Mouse (Mus musculus): ENCODE data around the gene Larp4.

The Larp4 gene

DNA sequence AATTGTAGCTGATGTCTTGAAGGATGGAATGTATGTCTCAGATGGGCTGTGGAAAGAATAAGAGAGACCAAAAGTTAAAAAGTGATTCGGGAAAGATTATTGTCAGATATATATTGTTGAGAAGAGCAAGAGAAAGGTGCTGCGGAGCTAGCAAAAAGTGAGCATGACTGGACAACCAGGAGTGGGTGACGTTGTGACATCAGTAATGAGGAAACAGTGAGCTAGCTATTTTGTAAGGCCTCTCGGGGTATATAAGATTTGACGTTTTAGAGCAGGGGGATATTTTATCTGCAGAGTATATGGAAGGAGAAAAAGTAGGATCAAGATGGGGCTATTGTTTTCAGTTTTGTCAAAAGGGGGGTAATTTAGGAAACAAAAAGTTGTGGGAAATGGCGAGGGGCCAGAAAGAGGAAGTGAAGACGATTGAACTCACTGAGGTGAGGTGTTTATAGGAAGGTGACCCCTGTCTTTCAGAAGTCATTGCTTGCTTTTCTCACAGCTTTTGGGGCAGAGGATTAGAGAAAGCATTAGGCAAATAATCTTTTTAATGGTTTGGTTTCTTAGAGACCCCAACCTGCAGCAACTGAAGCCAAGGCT is 34.9 kb downstream of the Larp4 start:
- DNase-seq (ENCODE audit: low spot score in 2 of 2), result no peak

DNA sequence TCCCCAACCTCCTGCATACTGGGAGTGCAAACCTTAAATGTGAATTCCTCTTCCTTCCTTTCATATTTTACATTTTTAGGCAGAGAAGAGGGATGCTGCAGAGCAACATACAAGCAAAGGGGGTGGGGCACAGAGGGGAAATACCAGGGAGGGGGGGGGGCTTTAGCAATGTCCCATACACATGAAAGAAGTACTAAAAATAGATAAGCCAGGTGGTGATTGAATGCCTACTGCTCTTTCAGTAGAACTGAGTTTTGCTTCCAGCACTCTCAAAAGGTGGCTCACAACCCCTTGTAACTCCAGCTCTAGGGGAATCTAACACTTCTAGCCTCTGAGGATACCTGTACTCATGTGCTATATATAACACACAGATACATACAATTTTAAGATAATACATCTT is 36.3 kb downstream of the Larp4 start:
- no peak for DNase-seq (ENCODE audit: low spot score in 2 of 2)

DNA sequence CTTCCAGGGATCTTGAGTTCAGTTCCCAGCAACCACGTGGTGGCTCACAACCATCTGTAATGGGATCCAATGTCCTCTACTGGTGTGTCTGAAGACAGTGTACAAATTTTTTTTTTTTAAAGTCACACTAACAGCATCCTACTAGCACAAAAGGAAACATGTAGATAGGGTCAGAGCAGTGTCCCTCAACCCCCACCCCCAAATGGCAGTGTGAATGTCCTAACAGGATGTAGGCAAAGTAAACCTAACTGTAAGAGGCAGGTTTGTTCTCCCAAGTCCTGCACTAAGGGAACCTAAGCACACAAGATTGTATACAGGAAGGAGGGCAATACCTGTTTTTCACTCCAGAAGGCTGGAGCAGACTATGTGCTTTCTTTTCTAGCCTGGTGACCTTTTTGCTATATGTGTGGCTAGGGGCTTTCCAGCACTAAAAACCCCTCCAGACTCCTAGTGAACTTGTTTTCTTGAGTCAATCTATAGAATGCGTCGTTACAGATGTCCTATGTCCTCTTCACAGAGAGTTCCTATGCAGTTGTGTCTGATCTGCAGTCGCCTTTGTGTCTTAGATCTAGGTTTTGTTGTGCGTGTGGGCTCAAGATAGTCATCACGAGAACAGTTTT is 48.5 kb downstream of the Larp4 start:
- DNase-seq (ENCODE audit: low spot score in 2 of 2), result no peak

DNA sequence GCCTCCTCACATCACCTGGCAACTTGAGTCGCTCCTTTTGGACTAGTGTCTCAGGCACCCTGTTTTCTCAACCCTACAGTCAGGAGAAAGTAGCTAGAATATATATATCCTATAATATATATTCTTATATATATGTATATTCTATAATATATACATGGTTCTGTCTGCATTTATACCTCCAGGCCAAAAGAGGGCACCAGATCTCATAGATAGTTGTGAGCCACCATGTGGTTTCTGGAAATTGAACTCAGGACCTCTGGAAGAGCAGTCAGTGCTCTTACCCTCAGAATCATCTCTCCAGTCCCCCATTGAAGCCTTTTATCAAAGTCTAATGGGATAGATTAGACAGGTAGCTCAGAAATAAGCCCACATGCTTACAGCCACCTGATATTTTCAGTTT is 51.3 kb downstream of the Larp4 start:
- no peak for DNase-seq (ENCODE audit: low spot score in 2 of 2)

DNA sequence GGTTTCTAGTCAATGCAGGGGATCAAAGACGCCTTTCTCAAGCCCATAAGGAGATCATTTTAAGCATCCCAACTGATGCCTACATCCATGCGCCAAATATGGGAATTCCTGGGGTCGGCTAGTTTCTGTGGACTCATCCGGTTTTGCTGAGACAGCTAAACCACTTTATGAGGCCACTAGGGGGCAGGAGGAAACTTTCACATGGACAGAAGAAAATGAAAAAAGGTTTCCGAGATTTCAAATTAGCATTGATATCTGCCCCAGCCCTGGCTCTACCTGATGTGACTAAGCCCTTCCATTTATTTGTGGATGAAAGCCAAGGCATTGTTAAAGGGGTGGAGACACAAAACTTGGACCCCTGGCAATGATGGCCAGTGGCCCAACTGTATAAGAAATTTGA is 53.1 kb downstream of the Larp4 start:
- DNase-seq (ENCODE audit: low spot score in 2 of 2), result peak; percentile 66 to 72

DNA sequence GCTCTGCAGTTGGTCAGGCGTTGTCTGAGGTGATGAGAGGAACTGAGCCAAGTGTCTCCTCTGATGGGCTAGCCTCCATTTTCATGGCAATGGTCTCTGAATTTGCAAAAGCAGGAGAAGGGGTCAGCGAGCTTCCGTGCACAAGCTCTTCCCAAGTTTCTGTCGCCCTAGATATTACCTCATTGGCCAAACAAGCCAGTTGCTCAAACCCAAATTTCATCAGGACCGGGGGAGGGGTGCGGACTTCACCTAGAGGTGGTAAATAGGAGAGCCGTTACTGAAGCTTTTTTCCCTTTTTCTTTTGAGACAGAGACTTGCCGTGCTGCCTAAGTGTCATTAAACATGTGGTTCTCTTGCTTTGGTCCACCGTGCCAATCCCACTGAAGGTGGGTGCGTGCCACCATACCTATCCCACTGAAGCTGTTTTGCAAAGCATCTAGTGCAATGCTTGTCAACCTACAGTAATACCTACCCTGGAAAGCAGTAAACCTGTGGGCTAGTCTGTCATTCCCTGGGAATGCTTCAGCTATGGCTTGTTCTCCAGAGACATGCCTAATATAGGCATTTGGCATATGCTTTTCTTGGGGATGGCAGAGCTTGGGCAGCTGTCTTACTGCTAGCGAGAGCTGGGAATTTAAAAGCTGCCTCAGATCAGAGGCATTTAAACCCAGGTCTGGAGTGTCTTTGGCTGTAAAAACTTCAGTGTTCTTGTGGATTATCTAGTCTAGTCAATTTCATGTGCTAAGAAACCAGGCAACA is 55.4 kb downstream of the Larp4 start:
- peak in 1 of 2 experiments; percentile 18 for DNase-seq (ENCODE audit: low spot score in 2 of 2)

DNA sequence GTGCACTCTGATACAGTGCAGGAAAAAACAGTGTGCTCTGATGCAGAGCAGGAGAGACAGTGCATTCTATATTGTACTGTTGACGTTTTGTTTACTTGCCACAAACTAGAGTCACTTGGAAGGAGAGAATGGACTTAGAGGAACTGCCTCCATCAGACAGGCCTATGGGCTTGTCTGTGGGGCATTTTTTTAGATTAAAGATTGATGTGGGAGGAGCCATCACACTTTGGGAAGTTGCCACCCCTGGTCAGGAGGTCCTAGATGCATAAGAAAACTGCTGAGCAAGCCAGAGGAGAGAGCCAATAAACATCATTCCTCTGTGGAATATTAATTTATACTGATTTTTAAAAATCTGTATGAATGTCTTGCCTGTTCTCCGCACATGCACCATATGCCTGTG is 58.3 kb downstream of the Larp4 start:
- DNase-seq (ENCODE audit: low spot score in 2 of 2), result no peak

DNA sequence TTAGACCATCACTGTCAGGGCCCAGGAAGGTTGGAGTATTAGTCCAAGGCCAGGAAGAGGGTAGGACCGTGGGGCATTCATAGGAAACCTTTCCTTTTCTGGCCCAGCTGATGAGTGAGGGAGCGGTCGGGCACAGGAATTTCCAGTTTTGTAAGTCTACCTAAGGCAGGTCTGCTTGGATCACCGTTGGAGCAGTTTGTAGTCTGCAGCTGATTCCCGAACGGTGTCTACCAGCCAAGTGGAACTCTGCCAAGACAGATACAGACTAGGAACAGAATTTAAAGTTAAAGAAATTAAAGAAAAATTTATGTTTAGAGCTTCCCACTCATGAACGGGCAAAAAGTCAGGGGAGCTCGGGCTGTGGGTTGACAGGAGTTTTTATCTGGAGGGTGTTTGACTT is 59.6 kb downstream of the Larp4 start:
- DNase-seq (ENCODE audit: low spot score in 2 of 2), result no peak

DNA sequence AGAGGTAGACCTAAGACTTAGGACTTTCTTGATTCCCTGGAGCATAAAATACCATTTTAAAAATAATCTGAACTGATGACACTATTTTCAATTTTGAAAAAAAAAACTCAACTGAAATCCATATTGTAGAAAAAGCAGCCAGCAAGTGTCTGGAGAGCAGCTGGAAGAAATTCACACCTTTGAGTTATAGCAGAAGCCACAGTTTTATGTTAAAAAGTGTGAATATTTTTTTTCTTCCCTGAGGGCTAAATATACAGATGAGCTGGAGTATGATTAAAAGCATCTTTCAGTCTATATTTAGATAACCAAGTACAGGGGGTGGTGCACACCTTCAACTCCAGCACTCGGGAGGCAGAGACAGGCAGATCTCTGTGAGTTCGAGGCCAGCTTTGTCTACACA is 60.0 kb downstream of the Larp4 start:
- no peak for DNase-seq (ENCODE audit: low spot score in 2 of 2)

DNA sequence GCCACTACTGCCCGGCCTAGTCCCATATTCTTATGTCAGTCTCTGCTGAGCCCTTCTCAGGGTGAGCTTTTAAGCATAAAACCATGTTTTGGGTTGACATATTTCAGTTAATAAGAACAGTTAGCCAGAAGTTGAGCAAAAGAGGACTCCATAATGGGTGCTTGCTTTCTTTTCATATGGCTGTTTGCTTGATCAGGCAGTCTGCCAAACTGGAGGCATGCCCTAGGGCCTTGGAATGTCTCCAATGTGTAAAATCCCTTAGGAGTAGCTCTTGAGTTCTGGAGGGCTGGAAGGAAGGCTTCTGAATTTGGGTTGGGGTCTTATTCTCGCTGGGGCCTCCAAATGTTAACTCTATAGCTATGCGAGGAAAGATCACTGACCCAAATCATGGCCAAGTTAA is 62.7 kb downstream of the Larp4 start:
- DNase-seq (ENCODE audit: low spot score in 2 of 2), result no peak

DNA sequence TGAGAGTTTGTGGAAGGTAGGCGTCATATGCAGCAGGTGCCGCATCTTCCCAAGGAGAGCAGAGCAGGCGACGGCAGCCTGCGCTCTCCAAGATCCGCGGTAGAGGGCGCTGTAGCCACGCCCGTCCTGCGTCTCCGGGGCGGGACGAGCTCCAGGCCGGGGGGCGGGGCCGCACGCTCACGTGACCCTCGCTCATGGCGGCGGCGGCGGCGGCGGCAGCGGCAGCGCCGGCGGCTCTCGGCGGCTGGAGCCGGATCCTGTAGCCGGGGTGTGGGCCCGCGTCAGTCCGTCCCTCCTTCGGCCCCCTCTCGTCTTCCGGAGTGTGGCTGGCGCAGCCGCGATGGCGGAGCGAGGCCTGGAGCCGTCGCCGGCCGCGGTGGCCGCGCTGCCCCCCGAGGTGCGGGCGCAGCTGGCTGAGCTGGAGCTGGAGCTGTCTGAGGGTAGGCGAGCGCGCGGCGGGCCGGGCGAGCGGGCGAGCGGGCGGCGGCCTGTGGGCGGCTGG is 68.7 kb downstream of the Larp4 start, which contains the start of gene Dip2b:
Gene Dip2b (plus strand): TSS at position 195 of the 502 bp plus-strand sequence.
- peak; percentile 96 to 98 for DNase-seq (ENCODE audit: low spot score in 2 of 2)

DNA sequence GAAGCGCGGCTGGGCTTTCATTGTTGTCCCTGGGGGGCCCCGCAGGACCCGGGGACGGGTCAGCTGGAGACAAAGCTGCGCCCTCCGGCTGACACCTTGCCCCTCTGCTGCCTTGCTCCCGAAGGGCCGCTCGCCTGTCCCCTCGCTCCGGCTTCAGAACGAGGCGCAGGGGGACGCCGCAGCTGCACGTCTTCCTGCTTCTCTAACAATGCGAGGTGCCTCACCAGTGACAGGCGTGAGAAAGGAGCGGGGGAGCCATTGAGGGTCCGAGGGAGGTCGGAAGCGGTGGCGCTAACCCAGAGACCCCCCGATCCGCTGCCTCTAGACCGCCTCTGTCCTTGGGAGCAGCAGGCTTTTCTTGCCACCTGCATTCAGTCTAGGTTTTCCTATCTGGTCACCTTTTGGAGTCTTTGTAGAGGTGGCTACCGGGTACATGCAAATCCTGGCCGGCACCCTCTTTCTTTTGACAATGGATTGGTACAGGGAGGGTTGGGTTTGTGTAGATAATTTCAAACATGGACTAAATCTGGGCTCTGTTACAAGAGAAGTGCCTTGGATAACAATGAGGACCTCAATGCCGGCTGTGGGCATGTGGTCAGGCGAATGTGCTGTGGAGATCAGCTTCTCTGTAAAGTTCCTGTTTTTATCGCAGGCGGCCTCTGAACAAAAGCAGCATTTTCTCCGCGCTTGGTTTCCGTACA is 69.3 kb downstream of the Larp4 start:
- peak in 1 of 2 experiments; percentile 71 for DNase-seq (ENCODE audit: low spot score in 2 of 2)

DNA sequence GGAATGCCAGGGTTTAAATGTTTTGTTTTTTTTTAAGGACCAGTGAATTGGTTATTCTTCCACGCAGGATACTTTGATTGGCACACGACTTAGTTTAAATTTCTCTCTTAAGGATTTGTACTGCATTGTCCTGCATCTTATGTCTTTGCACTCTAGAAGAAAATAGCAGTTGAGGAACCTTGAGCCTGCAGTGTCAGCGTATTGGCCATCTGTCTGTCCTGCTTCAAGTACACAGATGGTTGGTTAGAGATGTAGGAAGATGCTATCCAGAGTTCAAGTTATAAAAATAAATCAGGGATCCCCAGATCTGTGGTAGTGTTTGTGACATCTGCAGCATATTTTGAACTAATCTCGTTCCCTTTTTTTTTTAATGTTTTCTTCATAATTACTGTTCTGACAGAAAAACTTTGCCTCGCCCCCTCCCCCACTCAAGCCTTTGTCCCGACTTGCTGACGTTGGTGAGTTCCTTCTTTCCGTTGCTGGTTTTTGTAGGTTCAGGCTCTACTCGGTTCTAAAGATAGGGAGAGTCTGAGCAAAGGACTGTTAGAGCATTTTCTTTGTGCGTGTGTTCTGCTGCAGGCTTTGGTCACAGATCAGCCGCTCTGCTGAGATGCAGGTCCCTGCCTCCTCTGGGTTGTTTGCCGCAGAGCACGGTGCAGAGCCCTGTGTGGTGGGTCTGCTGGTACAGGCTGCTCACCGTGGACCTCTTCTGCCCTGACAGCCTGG is 70.8 kb downstream of the Larp4 start:
- DNase-seq (ENCODE audit: low spot score in 2 of 2), result peak in 1 of 2 experiments; percentile 38

DNA sequence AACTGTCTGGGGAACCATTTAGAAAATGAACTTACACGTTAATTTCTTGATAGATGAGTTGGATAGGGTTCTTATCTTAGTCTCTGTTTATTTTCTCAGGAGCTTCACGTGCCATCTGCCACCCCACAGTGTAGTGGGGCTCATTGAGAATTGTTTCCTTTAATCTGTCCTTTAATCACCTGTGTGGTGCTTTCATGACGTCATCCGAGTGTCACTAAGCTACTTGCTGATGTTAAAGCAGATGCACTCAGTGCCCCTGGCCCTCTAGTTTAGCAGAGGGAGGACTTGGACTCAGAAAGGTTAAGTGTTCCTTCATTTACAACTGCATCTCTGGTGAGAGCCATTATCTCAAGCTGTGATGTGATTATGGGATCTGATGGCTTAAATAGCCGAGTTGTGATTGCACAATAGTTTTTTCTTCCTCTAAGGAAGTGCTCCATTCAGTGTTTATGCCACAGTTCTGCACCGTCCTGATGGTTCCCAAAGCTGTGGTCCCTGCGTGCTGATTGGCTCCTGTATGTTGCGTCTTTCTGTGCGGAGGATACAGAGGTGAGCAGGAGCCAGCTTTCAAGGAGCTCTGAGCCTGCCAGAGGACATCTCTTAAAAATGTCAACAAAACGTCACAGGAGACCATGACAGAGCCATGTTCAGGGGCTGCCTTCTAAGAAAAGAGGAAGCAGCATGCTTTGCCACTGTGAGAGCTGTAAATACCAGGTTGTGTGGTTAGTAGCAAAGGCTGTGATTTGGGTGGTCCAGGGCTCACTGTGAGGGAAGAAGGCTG is 71.6 kb downstream of the Larp4 start:
- no peak for DNase-seq (ENCODE audit: low spot score in 2 of 2)

DNA sequence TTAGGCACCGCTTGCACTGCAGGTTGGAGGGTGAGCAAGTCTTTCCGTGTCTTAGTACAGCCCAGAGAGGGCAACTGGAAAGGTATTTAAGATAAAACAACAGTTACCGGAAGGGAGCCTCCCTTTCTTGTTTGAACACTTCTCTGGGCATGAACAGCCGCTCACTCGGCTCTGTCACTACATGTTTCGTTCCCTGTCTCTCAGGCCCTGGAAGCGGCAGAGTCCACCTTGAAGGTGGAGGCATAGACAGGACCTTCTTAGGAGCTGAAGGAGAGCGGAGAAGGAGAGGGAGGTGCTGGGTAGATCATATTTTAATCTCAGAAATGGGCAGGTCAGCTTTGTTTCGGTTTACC is 72.2 kb downstream of the Larp4 start:
- no peak for DNase-seq (ENCODE audit: low spot score in 2 of 2)

DNA sequence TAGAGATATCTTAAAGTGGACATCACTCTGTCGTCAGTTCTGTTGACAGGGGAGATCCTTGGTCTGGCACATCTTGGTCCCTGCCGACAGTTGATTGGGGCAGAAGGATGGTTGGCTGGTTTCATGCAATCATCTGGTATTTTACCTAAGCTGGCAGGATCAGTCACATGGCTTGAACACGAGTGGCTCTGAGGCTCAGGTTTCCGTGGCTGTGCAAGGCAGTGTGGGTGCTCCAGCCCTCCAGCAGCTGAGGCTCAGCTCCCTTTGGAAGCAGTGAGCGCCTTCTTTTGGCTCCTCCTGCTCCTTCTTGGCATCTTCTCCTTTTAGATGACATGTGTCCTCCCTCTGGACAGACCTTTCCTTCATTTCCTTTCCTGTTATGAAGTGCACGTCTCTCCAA is 75.7 kb downstream of the Larp4 start:
- no peak for DNase-seq (ENCODE audit: low spot score in 2 of 2)

DNA sequence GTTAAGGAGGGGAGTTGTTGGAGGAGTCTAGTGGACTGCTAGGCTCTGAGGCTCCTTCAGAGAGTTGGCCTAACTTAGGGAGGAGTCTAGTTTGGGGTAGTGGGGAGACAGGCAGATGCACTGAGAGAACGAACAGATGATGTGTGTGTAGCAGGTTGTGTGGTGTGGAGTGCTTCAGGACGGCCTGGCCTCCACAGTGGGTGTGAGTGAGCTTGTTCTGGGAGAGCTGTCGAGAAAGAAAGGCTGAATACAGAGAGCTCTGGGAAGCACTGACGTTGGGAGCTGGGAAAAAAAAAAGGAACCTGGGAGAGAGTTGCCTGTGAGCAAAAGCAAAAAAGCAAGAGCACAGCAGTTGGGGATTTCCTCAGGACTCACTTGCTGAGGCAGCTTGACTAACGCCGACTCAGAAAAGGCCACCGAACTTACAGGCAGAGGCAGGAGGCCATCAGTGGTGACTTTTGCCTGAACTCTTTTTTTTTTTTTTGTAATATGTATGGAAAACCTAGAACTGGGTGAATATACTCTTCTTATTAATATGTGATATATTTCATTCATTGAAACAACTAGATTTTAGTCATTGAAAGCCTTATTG is 79.7 kb downstream of the Larp4 start:
- DNase-seq (ENCODE audit: low spot score in 2 of 2), result no peak

DNA sequence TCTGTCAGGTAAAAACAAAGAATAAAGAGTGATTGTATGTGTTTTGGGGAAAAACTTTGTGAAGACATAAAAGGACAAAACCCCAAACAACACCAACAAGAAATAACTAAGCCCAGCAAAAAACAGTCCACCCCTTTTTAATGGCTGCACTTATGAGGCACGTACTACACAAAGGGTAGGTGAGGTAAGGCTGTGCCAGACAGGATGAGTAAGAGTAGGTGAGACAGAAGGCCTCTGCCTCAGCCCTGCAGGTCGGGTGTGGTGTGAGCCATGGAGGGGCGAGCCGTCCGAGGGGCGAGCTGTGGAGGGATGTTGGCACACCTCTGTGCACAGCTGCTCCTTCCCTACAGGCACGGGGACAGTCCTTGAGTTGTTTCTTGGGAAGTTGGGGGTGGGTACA is 81.1 kb downstream of the Larp4 start:
- DNase-seq (ENCODE audit: low spot score in 2 of 2), result no peak

DNA sequence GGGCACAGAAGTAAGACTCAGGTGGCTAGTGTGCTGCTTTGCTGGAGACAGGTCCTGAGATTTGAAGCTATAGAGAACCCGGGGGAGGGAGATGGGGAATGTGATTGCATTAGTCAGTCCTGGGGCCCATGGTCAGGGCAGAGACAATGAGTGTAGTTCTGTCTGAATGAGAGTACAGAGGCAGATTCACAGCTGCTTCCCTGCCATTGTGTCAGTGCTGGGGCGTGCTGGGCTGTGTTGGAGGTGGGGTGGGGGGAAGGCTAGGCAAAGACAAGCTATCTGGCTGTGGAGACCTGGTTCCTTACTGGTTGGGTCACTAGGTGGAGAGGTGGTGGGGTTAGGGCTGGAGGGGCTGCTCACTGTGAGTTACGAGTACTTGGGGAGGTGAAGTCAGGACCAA is 82.9 kb downstream of the Larp4 start:
- DNase-seq (ENCODE audit: low spot score in 2 of 2), result no peak

DNA sequence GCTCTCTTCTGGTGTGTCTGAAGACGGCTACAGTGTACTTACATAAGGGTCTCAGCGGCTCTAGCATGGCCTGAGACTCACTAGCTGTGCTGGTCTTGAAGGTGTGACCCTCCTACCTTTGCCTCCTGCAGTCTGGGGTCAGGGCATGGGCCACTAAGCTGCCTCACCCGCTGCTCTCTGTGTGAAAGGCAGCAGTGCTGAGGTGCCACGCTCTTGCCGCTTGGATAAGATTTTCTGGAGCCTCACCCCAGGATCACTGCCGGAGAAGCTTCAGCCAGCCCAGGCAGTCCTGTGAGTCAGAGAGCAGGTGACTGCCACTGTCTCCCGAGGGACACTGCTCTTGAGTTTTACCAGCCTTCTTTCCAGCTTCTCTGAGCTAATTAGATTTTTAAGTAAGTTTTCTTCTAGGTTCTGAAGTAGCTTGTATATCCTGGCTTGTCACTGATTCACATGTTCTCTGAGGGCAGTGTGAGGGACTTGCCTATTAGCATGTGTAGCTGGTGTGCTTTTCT is 86.6 kb downstream of the Larp4 start:
- DNase-seq (ENCODE audit: low spot score in 2 of 2), result no peak

All from right cerebral cortex, adult 2 months (tissue).